Mouse (Mus musculus): Measurements from ENCODE around the gene Parp3. TPM values are rescaled to one million over a fixed set of nuclear protein-coding genes. Genes with fewer than 3 reads are reported as not detected.
"Not testable (repeated sequence)": the region's sequence is repeated elsewhere in the genome, so short reads cannot be mapped to it uniquely, and the experiment has no call there.

Gene Parp3
- polyA plus RNA-seq (2012; rRNA removed) = 19.5 and 31.6 TPM in 2 replicates

GRCm38 (mm10) chr9:106476924-106477484, at the start of gene Parp3:
Parp3 (minus strand) TSS chr9:106476949.
- WGBS = under 1% methylated on average over 41 of the region's 41 CpGs
- DNase-seq (ENCODE audit: low read depth, low spot score) = peak; percentile 99

- 24% methylated on average over 8 of the region's 8 CpGs for WGBS
- no peak for DNase-seq (ENCODE audit: low read depth, low spot score)
Measured at GRCm38 (mm10) chr9:106519909-106520308, 43.2 kb upstream of the Parp3 start.

GRCm38 (mm10) chr9:106519433-106519832, 42.7 kb upstream of the Parp3 start:
- WGBS = 29% methylated on average over 2 of the region's 2 CpGs
- DNase-seq (ENCODE audit: low read depth, low spot score) = no peak

- DNase-seq (ENCODE audit: low read depth, low spot score) = no peak
- 79% methylated on average over 4 of the region's 4 CpGs for WGBS
Measured at GRCm38 (mm10) chr9:106514273-106514672, 37.5 kb upstream of the Parp3 start, which contains the start of gene Iqcf5. Iqcf5 (plus strand) TSS chr9:106514573.

GRCm38 (mm10) chr9:106513566-106513965, 36.8 kb upstream of the Parp3 start:
- 70% methylated on average over 6 of the region's 6 CpGs for WGBS
- no peak for DNase-seq (ENCODE audit: low read depth, low spot score)

- 48% methylated on average over 13 of the region's 13 CpGs for WGBS
- DNase-seq (ENCODE audit: low read depth, low spot score) = no peak
Measured at GRCm38 (mm10) chr9:106512729-106513450, 36.1 kb upstream of the Parp3 start.

- DNase-seq (ENCODE audit: low read depth, low spot score) = no peak
- 88% methylated on average over 10 of the region's 10 CpGs for whole genome bisulfite sequencing
Measured at GRCm38 (mm10) chr9:106509356-106509755, 32.6 kb upstream of the Parp3 start.

GRCm38 (mm10) chr9:106504246-106504645, 27.5 kb upstream of the Parp3 start:
- WGBS = 81% methylated on average over 6 of the region's 6 CpGs
- no peak for DNase-seq (ENCODE audit: low read depth, low spot score)

- DNase-seq (ENCODE audit: low read depth, low spot score) = no peak
- 85% methylated on average over 22 of the region's 22 CpGs for WGBS
Measured at GRCm38 (mm10) chr9:106501846-106502245, 25.1 kb upstream of the Parp3 start.

GRCm38 (mm10) chr9:106499667-106500066, 22.9 kb upstream of the Parp3 start, which contains the start of gene Iqcf1:
Iqcf1 (plus strand) TSS chr9:106499967.
- WGBS = 90% methylated on average over 6 of the region's 6 CpGs
- no peak for DNase-seq (ENCODE audit: low read depth, low spot score)

- WGBS = 86% methylated on average over 6 of the region's 6 CpGs
- DNase-seq (ENCODE audit: low read depth, low spot score) = not testable (repeated sequence)
Measured at GRCm38 (mm10) chr9:106487602-106488001, 10.9 kb upstream of the Parp3 start.

- DNase-seq (ENCODE audit: low read depth, low spot score) = no peak
- 88% methylated on average over 10 of the region's 10 CpGs for WGBS
Measured at GRCm38 (mm10) chr9:106485076-106485475, 8.3 kb upstream of the Parp3 start.

GRCm38 (mm10) chr9:106483606-106484005, 6.9 kb upstream of the Parp3 start:
- WGBS = 93% methylated on average over 17 of the region's 17 CpGs
- DNase-seq (ENCODE audit: low read depth, low spot score) = no peak

GRCm38 (mm10) chr9:106483136-106483535, 6.4 kb upstream of the Parp3 start:
- DNase-seq (ENCODE audit: low read depth, low spot score) = no peak
- 95% methylated on average over 10 of the region's 10 CpGs for WGBS

- DNase-seq (ENCODE audit: low read depth, low spot score) = no peak
Measured at GRCm38 (mm10) chr9:106482578-106483115, 5.9 kb upstream of the Parp3 start.

GRCm38 (mm10) chr9:106481676-106482075, 4.9 kb upstream of the Parp3 start:
- no peak for DNase-seq (ENCODE audit: low read depth, low spot score)
- WGBS = 95% methylated on average over 13 of the region's 13 CpGs

More at GRCm38 (mm10) chr9:106482578-106483115, 5.9 kb upstream of the Parp3 start:
- 89% methylated on average over 17 of the region's 17 CpGs for WGBS

GRCm38 (mm10) chr9:106481075-106481474, 4.3 kb upstream of the Parp3 start:
- DNase-seq (ENCODE audit: low read depth, low spot score) = no peak
- WGBS = 82% methylated on average over 15 of the region's 15 CpGs

GRCm38 (mm10) chr9:106480541-106480940, 3.8 kb upstream of the Parp3 start:
- WGBS = 90% methylated on average over 7 of the region's 7 CpGs
- no peak for DNase-seq (ENCODE audit: low read depth, low spot score)

- 59% methylated on average over 9 of the region's 9 CpGs for WGBS
- no peak for DNase-seq (ENCODE audit: low read depth, low spot score)
Measured at GRCm38 (mm10) chr9:106478101-106478500, 1.4 kb upstream of the Parp3 start.

- DNase-seq (ENCODE audit: low read depth, low spot score) = no peak
- 0% methylated on average over 16 of the region's 16 CpGs for WGBS
Measured at GRCm38 (mm10) chr9:106477649-106478048, 900 bp upstream of the Parp3 start.

Data from large intestine, adult 2 months (tissue).